Mouse (Mus musculus): ENCODE measurements around the gene Hmg20a. TPM values are rescaled to one million over a fixed set of nuclear protein-coding genes. Genes with fewer than 3 reads are reported as not detected.

The Hmg20a gene
- polyA plus RNA-seq, 1 experiment from 2014 or later, result 86.3 TPM

GRCm38 (mm10) chr9:56499324-56500067 is 81.1 kb downstream of the Hmg20a start:
- no peak overlapping the region for H3K9ac ChIP-seq (replicated peaks; ENCODE audit: low read depth, low read length)
- 84% methylated on average over 8 of the region's 8 CpGs for WGBS
- H3K9me3 ChIP-seq (ENCODE audit: control insufficient read depth, low read length), result no peaks in the 10 kb centered on the region
- H3K27me3 ChIP-seq (ENCODE audit: control insufficient read depth, insufficient read depth, low read length), result no peaks in the 10 kb centered on the region
- H3K27ac ChIP-seq (ENCODE audit: low read depth, low read length), result no peak overlapping the region
- ATAC-seq (ENCODE audit: low read depth), result no peak
- H3K36me3 ChIP-seq (ENCODE audit: control insufficient read depth, insufficient read depth, low read length), result peaks cover 8% of the 10 kb centered on the region
- peaks cover 8% of the 10 kb centered on the region; the same call in 1 of the 2 replicates for H3K4me1 ChIP-seq (ENCODE audit: control insufficient read depth, insufficient read depth, low read length)
- H3K4me3 ChIP-seq (ENCODE audit: low read depth, low read length), result no peak overlapping the region
- no peak overlapping the region for H3K4me2 ChIP-seq (ENCODE audit: low read depth, low read length)

- Histone ChIP-seq H3K9me3 (ENCODE audit: control insufficient read depth, low read length) (no peaks in the 10 kb centered on the region), H3K4me1 (ENCODE audit: control insufficient read depth, insufficient read depth, low read length) (peaks cover 18% of the 10 kb centered on the region; the same call in 1 of the 2 replicates), H3K4me2 (ENCODE audit: low read depth, low read length) (no peak overlapping the region), H3K9ac (replicated peaks; ENCODE audit: low read depth, low read length) (no peak overlapping the region), H3K4me3 (ENCODE audit: low read depth, low read length) (no peak overlapping the region), H3K27me3 (ENCODE audit: control insufficient read depth, insufficient read depth, low read length) (no peaks in the 10 kb centered on the region), H3K36me3 (ENCODE audit: control insufficient read depth, insufficient read depth, low read length) (peaks cover 2% of the 10 kb centered on the region; the same call in 1 of the 2 replicates), H3K27ac (ENCODE audit: low read depth, low read length) (peak overlapping the region; percentile 31; the same call in 1 of the 2 replicates)
- ATAC-seq (ENCODE audit: low read depth), result no peak
- WGBS, result 70% methylated on average over 8 of the region's 8 CpGs
Observed at GRCm38 (mm10) chr9:56500893-56501590, 82.6 kb downstream of the Hmg20a start.

DNA sequence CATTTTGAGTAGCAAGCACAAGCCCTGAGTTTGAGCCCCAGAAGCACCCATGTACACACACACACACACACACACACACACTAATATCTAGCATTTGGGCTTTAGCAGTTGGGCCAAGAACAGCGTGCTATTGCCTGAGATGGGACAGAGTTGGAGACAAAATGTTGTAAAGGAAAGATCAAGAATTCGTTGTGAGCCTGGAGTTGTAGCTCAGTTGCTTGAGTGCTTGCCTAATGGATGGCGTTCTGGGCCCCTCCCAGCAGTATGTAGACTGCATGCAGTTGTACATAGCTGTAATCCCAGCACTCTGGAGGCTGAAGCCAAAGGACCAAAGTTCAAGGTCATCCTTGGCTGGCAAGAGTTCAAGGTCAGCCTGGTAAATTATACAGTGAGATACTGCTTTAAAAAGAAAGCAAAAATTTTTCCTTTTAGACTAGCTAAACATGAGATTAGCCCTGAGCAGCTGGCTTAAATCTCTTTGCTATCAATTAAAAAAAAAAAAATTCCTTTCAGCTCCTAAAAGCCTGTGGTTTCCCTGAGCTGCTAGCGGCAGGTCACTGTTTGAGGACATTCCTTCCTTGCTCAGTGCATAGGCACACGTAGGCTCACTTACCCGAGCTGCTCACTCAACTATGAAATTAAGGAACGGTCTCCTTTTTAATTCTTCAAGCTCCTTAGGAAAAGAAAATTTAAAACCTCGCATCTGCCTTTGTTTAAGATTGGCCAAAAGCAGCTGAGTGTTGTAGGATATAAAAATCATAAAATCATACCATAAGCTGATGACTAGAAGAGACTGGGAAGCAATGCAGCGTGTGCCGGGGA is 83.5 kb downstream of the Hmg20a start:
- Histone ChIP-seq H3K27me3 (ENCODE audit: control insufficient read depth, insufficient read depth, low read length) (no peaks in the 10 kb centered on the region), H3K4me2 (ENCODE audit: low read depth, low read length) (0 out of 2 replicates have a peak overlapping the region, but pooled peaks have one; percentile 9), H3K4me1 (ENCODE audit: control insufficient read depth, insufficient read depth, low read length) (peaks cover 24% of the 10 kb centered on the region; the same call in 1 of the 2 replicates), H3K9me3 (ENCODE audit: control insufficient read depth, low read length) (no peaks in the 10 kb centered on the region), H3K9ac (replicated peaks; ENCODE audit: low read depth, low read length) (no peak overlapping the region), H3K36me3 (ENCODE audit: control insufficient read depth, insufficient read depth, low read length) (no peaks in the 10 kb centered on the region), H3K27ac (ENCODE audit: low read depth, low read length) (peak overlapping the region; percentile 11; the same call in 1 of the 2 replicates), H3K4me3 (ENCODE audit: low read depth, low read length) (no peak overlapping the region)
- 52% methylated on average over 10 of the region's 10 CpGs for WGBS
- no peak for ATAC-seq (ENCODE audit: low read depth)

DNA sequence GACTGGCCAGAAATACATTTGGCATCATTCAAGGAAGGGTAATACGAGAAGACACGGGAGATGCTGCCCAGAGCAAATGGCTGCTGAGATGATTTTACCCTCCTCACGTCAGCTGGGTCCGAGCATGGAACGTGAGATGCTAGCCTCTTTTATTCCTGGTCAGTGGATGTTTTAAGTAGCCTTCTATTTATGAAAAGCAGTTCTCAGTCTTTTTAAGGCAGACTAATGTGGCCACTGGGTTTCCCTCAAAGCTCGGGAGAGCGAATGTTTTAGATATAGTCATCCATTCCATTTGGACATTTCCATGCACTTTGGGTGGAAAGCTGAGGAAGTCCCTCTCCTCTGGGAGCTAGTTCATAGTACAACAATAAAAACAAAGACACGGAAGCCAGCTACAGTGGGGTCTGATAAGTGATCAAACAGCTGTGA is 84.1 kb downstream of the Hmg20a start:
- no peak for ATAC-seq (ENCODE audit: low read depth)
- Histone ChIP-seq H3K9me3 (ENCODE audit: control insufficient read depth, low read length) (no peaks in the 10 kb centered on the region), H3K27ac (ENCODE audit: low read depth, low read length) (peak overlapping the region; percentile 11; the same call in 1 of the 2 replicates), H3K36me3 (ENCODE audit: control insufficient read depth, insufficient read depth, low read length) (no peaks in the 10 kb centered on the region), H3K4me1 (ENCODE audit: control insufficient read depth, insufficient read depth, low read length) (peaks cover 30% of the 10 kb centered on the region), H3K27me3 (ENCODE audit: control insufficient read depth, insufficient read depth, low read length) (no peaks in the 10 kb centered on the region), H3K4me3 (ENCODE audit: low read depth, low read length) (no peak overlapping the region), H3K9ac (replicated peaks; ENCODE audit: low read depth, low read length) (no peak overlapping the region), H3K4me2 (ENCODE audit: low read depth, low read length) (peak overlapping the region; percentile 15; the same call in 1 of the 2 replicates)
- 43% methylated on average over 8 of the region's 8 CpGs for WGBS

DNA sequence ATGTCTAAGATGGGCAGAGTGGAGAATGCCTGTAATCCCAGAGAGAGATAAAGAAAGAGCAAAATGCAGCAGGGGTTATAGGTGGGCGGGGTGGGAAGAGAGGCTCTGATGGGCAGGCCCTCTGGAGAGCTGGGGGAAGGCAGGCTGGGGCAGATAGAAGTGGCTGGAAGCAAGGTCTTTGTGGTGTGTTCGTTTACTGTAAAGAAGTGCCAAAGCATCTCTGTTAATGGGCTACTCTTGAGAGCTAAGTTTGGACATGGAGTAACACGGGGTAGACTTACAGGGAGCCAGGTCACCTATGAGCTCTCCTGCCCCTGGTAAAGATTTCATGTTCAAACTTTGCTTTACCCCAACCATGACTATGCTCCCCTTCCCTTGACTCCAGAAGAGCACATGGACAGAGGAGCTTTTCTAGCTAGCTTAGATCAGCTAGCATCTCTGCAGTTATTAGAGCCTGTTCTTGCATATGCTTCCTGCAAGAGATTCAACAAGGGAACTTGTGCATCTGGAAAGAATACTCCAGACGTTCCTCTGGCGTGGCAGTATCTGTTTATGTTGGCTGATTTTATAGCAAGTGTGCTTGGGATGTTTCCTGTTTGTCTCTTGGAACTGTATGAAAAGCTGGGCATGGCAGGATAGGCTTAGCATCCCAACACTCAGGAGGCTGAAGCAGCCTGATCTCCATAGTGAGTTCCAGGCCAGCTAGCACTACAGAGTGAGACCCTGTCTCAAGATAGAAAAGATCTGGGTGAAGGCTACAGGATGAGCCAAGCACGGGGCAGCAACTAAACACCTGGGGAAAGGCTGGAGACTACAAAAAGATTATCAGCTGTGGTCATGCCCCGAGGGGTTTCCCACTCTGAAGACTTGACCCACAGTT is 85.5 kb downstream of the Hmg20a start:
- Histone ChIP-seq H3K9ac (replicated peaks; ENCODE audit: low read depth, low read length) (no peak overlapping the region), H3K36me3 (ENCODE audit: control insufficient read depth, insufficient read depth, low read length) (no peaks in the 10 kb centered on the region), H3K4me1 (ENCODE audit: control insufficient read depth, insufficient read depth, low read length) (peaks cover 33% of the 10 kb centered on the region), H3K4me3 (ENCODE audit: low read depth, low read length) (no peak overlapping the region), H3K27me3 (ENCODE audit: control insufficient read depth, insufficient read depth, low read length) (no peaks in the 10 kb centered on the region), H3K4me2 (ENCODE audit: low read depth, low read length) (no peak overlapping the region), H3K27ac (ENCODE audit: low read depth, low read length) (no peak overlapping the region), H3K9me3 (ENCODE audit: control insufficient read depth, low read length) (no peaks in the 10 kb centered on the region)
- 78% methylated on average over 7 of the region's 7 CpGs for WGBS
- ATAC-seq (ENCODE audit: low read depth), result no peak

DNA sequence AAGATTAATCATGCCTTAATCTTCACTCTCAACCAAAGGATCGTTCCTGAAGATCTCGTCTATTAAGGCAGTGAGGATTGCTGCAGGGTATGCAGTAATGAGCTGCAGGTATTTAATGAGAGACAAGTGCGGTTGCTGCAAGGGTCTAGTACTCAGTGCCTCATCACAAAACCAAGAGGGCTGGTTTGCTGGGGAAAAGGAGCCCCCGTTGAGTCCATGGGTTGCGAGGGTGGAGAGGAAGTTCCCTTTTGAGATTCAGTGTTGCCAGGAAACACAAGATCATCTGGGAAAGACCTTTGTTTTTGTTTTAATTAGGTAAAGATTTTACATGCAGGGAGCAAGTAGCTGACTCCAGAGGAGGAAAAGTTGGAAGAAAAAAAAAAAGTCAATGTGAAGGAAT is 86.1 kb downstream of the Hmg20a start:
- Histone ChIP-seq H3K27ac (ENCODE audit: low read depth, low read length) (no peak overlapping the region), H3K4me1 (ENCODE audit: control insufficient read depth, insufficient read depth, low read length) (peaks cover 33% of the 10 kb centered on the region), H3K4me3 (ENCODE audit: low read depth, low read length) (no peak overlapping the region), H3K9me3 (ENCODE audit: control insufficient read depth, low read length) (no peaks in the 10 kb centered on the region), H3K9ac (replicated peaks; ENCODE audit: low read depth, low read length) (no peak overlapping the region), H3K4me2 (ENCODE audit: low read depth, low read length) (no peak overlapping the region), H3K27me3 (ENCODE audit: control insufficient read depth, insufficient read depth, low read length) (no peaks in the 10 kb centered on the region), H3K36me3 (ENCODE audit: control insufficient read depth, insufficient read depth, low read length) (no peaks in the 10 kb centered on the region)
- ATAC-seq (ENCODE audit: low read depth), result no peak
- 60% methylated on average over 5 of the region's 5 CpGs for WGBS

- WGBS, result 68% methylated on average over 9 of the region's 9 CpGs
- ATAC-seq (ENCODE audit: low read depth), result no peak
- Histone ChIP-seq H3K4me3 (ENCODE audit: low read depth, low read length) (no peak overlapping the region), H3K27me3 (ENCODE audit: control insufficient read depth, insufficient read depth, low read length) (no peaks in the 10 kb centered on the region), H3K9ac (replicated peaks; ENCODE audit: low read depth, low read length) (no peak overlapping the region), H3K9me3 (ENCODE audit: control insufficient read depth, low read length) (no peaks in the 10 kb centered on the region), H3K4me2 (ENCODE audit: low read depth, low read length) (peak overlapping the region; percentile 69; the same call in 1 of the 2 replicates), H3K4me1 (ENCODE audit: control insufficient read depth, insufficient read depth, low read length) (peaks cover 33% of the 10 kb centered on the region), H3K27ac (ENCODE audit: low read depth, low read length) (peak overlapping the region; percentile 97; the same call in 1 of the 2 replicates), H3K36me3 (ENCODE audit: control insufficient read depth, insufficient read depth, low read length) (no peaks in the 10 kb centered on the region)
Observed at GRCm38 (mm10) chr9:56505083-56505792, 86.8 kb downstream of the Hmg20a start.

Data from neural tube, embryonic 14.5 days (tissue).